Mouse (Mus musculus) testis, adult 2 months (tissue): Measurements from ENCODE around the gene Ppp1r14b. TPM values are rescaled to one million over a fixed set of nuclear protein-coding genes. Genes with fewer than 3 reads are reported as not detected.

Source experiments
- H3K27ac ChIP-seq: fragments of 200-500 bp; 2 replicates; pipeline ENCODE4 v1.5.1; 2012; ENCODE audit warnings: low read depth, low read length; ENCODE audit not compliant: control insufficient read depth, insufficient read depth
- H3K27me3 ChIP-seq: fragments of 200-500 bp; 2 replicates; pipeline ENCODE4 v1.6.1; 2012; ENCODE audit warnings: mild to moderate bottlenecking, low read length, moderate library complexity; ENCODE audit not compliant: control insufficient read depth, insufficient read depth
- H3K36me3 ChIP-seq: fragments of 200-500 bp; 2 replicates; pipeline ENCODE4 v1.6.1; 2012; ENCODE audit warnings: mild to moderate bottlenecking, low read length; ENCODE audit not compliant: control insufficient read depth, insufficient read depth
- H3K4me1 ChIP-seq: fragments of 200-500 bp; 2 replicates; pipeline ENCODE4 v1.6.1; 2012; ENCODE audit warnings: low read length; ENCODE audit not compliant: control insufficient read depth, insufficient read depth
- H3K4me3 ChIP-seq: fragments of 200-500 bp; 2 replicates; pipeline ENCODE4 v1.5.1; 2012; ENCODE audit warnings: low read depth, mild to moderate bottlenecking, low read length, moderate library complexity, mixed read lengths; ENCODE audit not compliant: control insufficient read depth
- CTCF ChIP-seq: fragments of 200-500 bp; IDR thresholded peaks from 2 replicates; pipeline ENCODE4 v1.5.1; 2012; ENCODE audit warnings: low read depth, mild to moderate bottlenecking, inconsistent platforms, low read length, moderate library complexity; ENCODE audit not compliant: control insufficient read depth, insufficient read depth, insufficient replicate concordance
- POLR2A ChIP-seq: fragments of 200-500 bp; IDR thresholded peaks from 2 replicates; pipeline ENCODE4 v1.6.1; 2012; ENCODE audit warnings: low read depth, mild to moderate bottlenecking, inconsistent platforms, low read length, moderate library complexity; ENCODE audit not compliant: control insufficient read depth
- polyA plus RNA-seq: library from polyadenylated mRNA; depleted of rRNA; stranded (reverse); fragments of >200 nt; gene quantifications from 2 replicates; pipeline ENCODE4 v1.2.3, GENCODE M21; 2012

Ppp1r14b gene
- polyA plus RNA-seq, 1 experiment: 154 TPM

DNA sequence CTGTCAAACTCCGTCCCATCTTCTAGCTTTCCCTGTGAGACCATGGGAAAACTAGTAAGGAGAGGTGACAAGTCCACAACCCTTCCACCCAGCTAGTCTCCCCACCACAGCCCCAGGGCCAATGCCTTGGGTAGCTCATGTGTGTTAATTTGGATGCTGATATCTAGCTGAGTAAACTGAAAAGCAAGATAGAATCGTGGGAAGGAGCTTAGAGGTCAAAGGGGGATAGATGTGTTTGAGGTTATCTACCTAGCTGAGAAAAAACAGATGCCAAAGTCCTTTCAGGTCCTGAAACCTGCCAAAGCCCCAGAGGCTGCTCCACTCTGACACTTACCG, 3.8 kb downstream of the Ppp1r14b start:
- H3K27me3 ChIP-seq: no peaks in the 10 kb centered on the region
- H3K36me3 ChIP-seq: no peaks in the 10 kb centered on the region; the same call in 1 of the 2 replicates
- H3K27ac ChIP-seq: no peak overlapping the region
- peaks cover 27% of the 10 kb centered on the region for H3K4me1 ChIP-seq
- H3K4me3 ChIP-seq: no peak overlapping the region
- TF ChIP-seq POLR2A: no peak
- TF ChIP-seq CTCF: no peak

- Histone ChIP-seq H3K4me1 (peaks cover 27% of the 10 kb centered on the region), H3K27ac (peak overlapping the region; percentile 59), H3K36me3 (no peaks in the 10 kb centered on the region; the same call in 1 of the 2 replicates), H3K4me3 (peak overlapping the region; percentile 97), H3K27me3 (no peaks in the 10 kb centered on the region)
- TF ChIP-seq CTCF: no peak
- no peak for TF ChIP-seq POLR2A
Observed at GRCm38 (mm10) chr19:6979001-6979479, 4.3 kb downstream of the Ppp1r14b start.

GRCm38 (mm10) chr19:6979486-6980380, 5.0 kb downstream of the Ppp1r14b start:
- TF ChIP-seq CTCF (peak; percentile 55), POLR2A (no peak)
- H3K27me3 ChIP-seq: no peaks in the 10 kb centered on the region
- peaks cover 27% of the 10 kb centered on the region for H3K4me1 ChIP-seq
- H3K36me3 ChIP-seq: no peaks in the 10 kb centered on the region; the same call in 1 of the 2 replicates
- peak overlapping the region; percentile 97 for H3K4me3 ChIP-seq
- H3K27ac ChIP-seq: peak overlapping the region; percentile 79

DNA sequence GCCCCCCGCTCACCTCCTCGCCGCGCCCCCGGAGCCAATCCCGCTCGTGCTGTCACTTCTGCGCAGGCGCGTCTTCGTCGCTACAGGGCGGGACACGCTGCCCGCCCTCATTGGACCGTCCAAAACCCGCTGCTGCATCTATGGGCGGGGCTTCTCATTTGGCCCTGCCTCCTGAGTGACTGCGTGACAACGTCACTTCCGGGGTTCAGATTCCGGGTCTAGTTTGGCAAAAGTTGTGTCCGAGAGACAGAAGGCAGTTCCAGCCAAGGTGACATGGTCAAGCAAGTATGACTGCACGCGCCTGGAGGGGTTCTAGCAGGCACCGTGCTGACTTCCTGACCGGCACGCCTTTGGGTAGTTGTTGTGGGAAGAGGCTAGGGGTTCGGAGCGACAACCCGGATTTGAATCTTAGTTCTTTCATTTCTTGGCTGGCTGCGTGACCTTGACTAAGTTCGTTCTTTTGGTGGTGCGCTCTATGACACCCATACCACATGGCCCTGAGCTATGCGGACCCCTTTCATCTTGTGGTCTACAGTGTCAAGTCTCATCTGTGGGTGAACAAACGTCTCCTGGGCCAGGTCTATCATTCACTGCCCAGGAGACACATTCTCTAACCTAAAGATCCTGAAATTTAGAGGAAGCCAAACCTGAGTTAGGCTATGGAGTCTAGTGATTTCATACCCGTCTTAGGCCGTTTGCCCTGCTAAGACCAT, 5.8 kb downstream of the Ppp1r14b start, which contains the start of gene Fkbp2:
Gene Fkbp2 (minus strand): TSS at position 121 of the 713 bp plus-strand sequence.
- no peaks in the 10 kb centered on the region; the same call in 1 of the 2 replicates for H3K36me3 ChIP-seq
- TF ChIP-seq POLR2A: peak; percentile 91
- no peak for TF ChIP-seq CTCF
- H3K4me1 ChIP-seq: peaks cover 25% of the 10 kb centered on the region
- H3K27ac ChIP-seq: peak within 1 kb of the TSS; percentile 95
- H3K4me3 ChIP-seq: peak within 1 kb of the TSS; percentile 97
- no peaks in the 10 kb centered on the region for H3K27me3 ChIP-seq

DNA sequence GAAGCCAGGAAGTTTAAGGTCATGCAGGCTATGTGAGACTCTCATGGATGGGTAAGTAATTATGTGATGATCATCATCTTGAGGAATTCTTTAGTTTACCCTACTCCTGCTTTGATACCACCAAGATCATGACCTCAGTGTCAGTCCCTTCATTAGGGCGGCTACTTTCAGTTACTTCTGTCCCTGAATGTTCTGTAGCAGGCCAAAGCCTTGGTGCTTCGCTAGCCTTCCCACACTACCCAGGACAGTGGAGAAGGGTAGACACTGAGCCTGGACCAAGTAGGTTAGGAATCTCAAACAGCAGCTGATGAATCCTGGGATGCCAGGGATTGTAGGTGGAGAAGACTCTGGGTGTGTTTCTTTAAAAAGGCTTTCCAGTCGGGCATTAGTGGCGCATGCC, 6.7 kb downstream of the Ppp1r14b start:
- no peak overlapping the region for H3K4me3 ChIP-seq

DNA sequence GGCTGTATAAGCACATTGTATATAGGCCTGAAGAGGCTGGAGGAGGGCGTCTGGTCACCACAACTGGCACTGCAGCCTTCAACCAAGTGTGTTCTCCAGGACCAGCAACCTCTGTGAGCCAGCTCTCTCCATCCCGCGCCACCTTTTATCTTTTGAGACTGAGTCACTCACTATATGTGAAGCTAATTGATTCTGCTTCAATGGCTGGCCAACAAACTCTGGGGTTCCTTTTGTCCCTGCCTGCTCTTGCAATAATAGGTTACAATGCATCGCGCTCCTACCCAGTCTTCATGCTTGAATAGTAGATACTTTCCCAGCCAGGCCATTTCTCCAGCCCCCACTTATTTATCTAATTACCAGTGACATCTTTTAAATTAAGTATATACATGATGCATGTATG, 8.9 kb downstream of the Ppp1r14b start:
- no peak overlapping the region for H3K27ac ChIP-seq
- TF ChIP-seq POLR2A (no peak), CTCF (no peak)
- no peaks in the 10 kb centered on the region for H3K27me3 ChIP-seq
- no peaks in the 10 kb centered on the region; the same call in 1 of the 2 replicates for H3K36me3 ChIP-seq
- no peak overlapping the region for H3K4me3 ChIP-seq
- H3K4me1 ChIP-seq: peaks cover 26% of the 10 kb centered on the region

More for the DNA sequence above, 6.7 kb downstream of the Ppp1r14b start:
- Histone ChIP-seq H3K27ac (no peak overlapping the region), H3K36me3 (no peaks in the 10 kb centered on the region; the same call in 1 of the 2 replicates), H3K4me1 (peaks cover 18% of the 10 kb centered on the region), H3K27me3 (no peaks in the 10 kb centered on the region)
- TF ChIP-seq CTCF (no peak), POLR2A (no peak)

GRCm38 (mm10) chr19:6985300-6985699, 10.5 kb downstream of the Ppp1r14b start:
- no peak overlapping the region for H3K27ac ChIP-seq
- H3K4me3 ChIP-seq: no peak overlapping the region
- H3K4me1 ChIP-seq: peaks cover 15% of the 10 kb centered on the region

More at GRCm38 (mm10) chr19:6985300-6985699, 10.5 kb downstream of the Ppp1r14b start:
- no peaks in the 10 kb centered on the region for H3K27me3 ChIP-seq
- H3K36me3 ChIP-seq: peaks cover 1% of the 10 kb centered on the region; the same call in 1 of the 2 replicates
- TF ChIP-seq POLR2A (no peak), CTCF (no peak)
